Mouse (Mus musculus) gonadal fat pad, adult 2 months (tissue): ENCODE results near the gene Olfr1469. TPM values are rescaled to one million over a fixed set of nuclear protein-coding genes. Genes with fewer than 3 reads are reported as not detected.
"Not testable (repeated sequence)": the region's sequence is repeated elsewhere in the genome, so short reads cannot be mapped to it uniquely, and the experiment has no call there.

Experiments
- DNase-seq: peaks from one replicate; pipeline ENCODE4 v3.0.0-alpha.2; 2012; ENCODE audit warnings: low read depth
- polyA plus RNA-seq: library from polyadenylated mRNA; depleted of rRNA; stranded (reverse); fragments of >200 nt; gene quantifications from 2 replicates; pipeline ENCODE4 v1.2.3, GENCODE M21; 2012; rRNA removed

Gene Olfr1469
- polyA plus RNA-seq: not detected in 2 replicates

DNA sequence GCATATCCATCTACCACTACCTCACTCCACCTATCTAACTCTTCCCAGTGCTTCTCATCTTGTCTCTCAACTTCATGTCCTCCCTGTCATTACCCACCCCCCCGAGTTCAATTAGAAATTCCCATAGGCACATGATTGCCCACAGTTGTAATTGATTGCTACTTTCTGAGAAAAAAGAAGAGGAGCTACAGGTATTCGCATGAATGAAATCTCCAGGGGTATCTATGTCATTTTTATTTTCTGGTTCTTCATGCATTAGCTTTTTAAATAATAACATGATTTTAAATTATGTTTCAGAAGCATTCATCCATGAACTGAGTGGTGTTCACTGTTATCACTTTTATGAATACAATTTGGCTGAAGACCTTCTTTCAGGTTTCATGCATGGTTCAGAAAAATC, at the start of gene Olfr1469:
TSS of gene Olfr1469 (plus strand) at position 301 of the 400 bp plus-strand sequence.
- no peak for DNase-seq

DNA sequence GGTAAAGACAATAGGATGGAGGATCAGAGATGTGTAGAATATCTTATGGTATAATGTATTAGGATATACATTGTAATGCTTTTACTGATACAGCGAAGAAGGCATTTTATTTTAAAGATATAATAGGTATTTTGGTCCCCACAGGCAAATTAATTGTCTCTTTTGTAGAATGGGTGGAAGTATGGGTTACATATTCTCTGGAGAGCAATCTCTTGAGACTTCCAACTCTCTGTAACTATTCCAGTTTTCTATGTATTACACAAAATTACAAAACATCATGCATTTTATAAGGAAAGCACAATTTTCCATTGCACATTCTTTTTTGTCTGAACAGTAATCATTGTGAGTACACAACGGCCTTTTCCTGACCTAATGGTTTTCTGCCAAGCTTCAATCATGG, 45.7 kb upstream of the Olfr1469 start, which contains the start of gene Olfr1467:
TSS of gene Olfr1467 (plus strand) at position 301 of the 400 bp plus-strand sequence.
- DNase-seq: no peak

DNA sequence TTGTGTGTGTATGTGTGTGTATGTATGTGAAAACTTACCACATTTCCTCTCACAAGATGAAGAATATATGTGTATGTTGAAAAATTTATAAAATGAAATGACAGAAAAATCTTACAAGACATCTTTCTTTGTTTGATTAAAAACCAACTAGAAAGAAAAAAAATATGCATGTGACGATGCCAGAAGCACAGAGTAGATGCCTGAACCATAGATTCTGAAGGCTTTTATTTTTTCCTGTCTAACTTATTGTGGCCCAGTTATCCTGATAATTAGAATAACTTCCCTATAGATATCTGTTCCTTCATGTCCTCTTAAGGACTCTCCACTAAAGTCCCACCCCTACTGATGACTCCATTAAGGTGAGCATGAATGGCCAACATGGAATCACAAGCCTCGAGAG, 35.5 kb downstream of the Olfr1469 start, which contains the start of gene Olfr1471:
TSS of gene Olfr1471 (plus strand) at position 301 of the 400 bp plus-strand sequence.
- DNase-seq: not testable (repeated sequence)

DNA sequence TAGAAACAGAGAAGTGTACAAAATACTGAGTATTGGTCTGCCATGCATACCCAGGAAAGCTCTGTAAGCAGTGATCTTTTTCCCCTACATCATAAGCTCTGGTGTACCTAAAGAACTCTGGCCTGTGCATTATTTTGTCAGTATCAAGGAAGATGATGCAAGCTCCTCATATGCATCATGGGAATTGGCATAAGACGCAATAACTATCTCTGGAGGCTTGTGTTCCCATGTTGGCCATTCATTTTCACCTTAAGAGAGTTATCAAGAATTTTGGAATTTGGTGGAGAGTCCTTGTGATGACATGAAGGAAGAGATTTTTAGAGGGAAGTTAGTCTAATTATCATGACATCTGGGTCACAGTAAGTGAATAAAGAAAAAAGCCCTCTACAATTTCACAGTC, 48.3 kb downstream of the Olfr1469 start, which contains the start of gene Olfr1472:
TSS of gene Olfr1472 (minus strand) at position 101 of the 400 bp plus-strand sequence.
- DNase-seq: no peak

Other genes with a start within 250 kb of the Olfr1469 start
- not detected in 2 replicates for gene Olfr1461, start 244.8 kb upstream of the Olfr1469 start, polyA plus RNA-seq
- gene Olfr1462, start 222.1 kb upstream of the Olfr1469 start, polyA plus RNA-seq: not detected in 2 replicates
- not detected in 2 replicates for gene Olfr1463, start 176.5 kb upstream of the Olfr1469 start, polyA plus RNA-seq
- gene Olfr1465, start 92.3 kb upstream of the Olfr1469 start, polyA plus RNA-seq: not detected in 2 replicates
- gene Olfr1466, start 69.0 kb upstream of the Olfr1469 start, polyA plus RNA-seq: not detected in 2 replicates
- gene Olfr1467, start 45.6 kb upstream of the Olfr1469 start, polyA plus RNA-seq: not detected in 2 replicates
- not detected in 2 replicates for gene Olfr1471, start 35.6 kb downstream of the Olfr1469 start, polyA plus RNA-seq
- not detected in 2 replicates for gene Olfr1472, start 48.2 kb downstream of the Olfr1469 start, polyA plus RNA-seq
- not detected in 2 replicates for gene Olfr1474, start 61.7 kb downstream of the Olfr1469 start, polyA plus RNA-seq
- not detected in 2 replicates for gene Olfr1475, start 72.3 kb downstream of the Olfr1469 start, polyA plus RNA-seq
- gene Olfr1477, start 92.7 kb downstream of the Olfr1469 start, polyA plus RNA-seq: not detected in 2 replicates
- gene Olfr1480, start 120.1 kb downstream of the Olfr1469 start, polyA plus RNA-seq: not detected in 2 replicates
- not detected in 2 replicates for gene Olfr1484, start 175.7 kb downstream of the Olfr1469 start, polyA plus RNA-seq
- not detected in 2 replicates for gene Olfr1487, start 209.5 kb downstream of the Olfr1469 start, polyA plus RNA-seq
- not detected in 2 replicates for gene Olfr1489, start 223.8 kb downstream of the Olfr1469 start, polyA plus RNA-seq
- not detected in 2 replicates for gene Olfr1490, start 243.2 kb downstream of the Olfr1469 start, polyA plus RNA-seq